Mouse (Mus musculus) urinary bladder, postnatal 10 days (tissue): ENCODE data around the gene Akr1c18.

ENCODE experiments used
- DNase-seq: peaks from one replicate; pipeline ENCODE4 v3.0.0; 2022; ENCODE audit warnings: low spot score

Akr1c18 gene

GRCm38 (mm10) chr13:4102721-4103120, 47.7 kb downstream of the Akr1c18 start:
- DNase-seq: no peak

GRCm38 (mm10) chr13:4101691-4102090, 48.8 kb downstream of the Akr1c18 start:
- DNase-seq: no peak
